Mouse (Mus musculus) midbrain, embryonic 10.5 days (tissue): ENCODE results near the gene Golga5. TPM values are rescaled to one million over a fixed set of nuclear protein-coding genes. Genes with fewer than 3 reads are reported as not detected.

ENCODE experiments used
- DNase-seq: peaks from one replicate; pipeline ENCODE4 v3.0.0-alpha.2; 2017; ENCODE audit warnings: low spot score
- H3K27ac ChIP-seq: fragments of 300-500 bp; sonication (generic); replicated peaks from 2 replicates; pipeline ENCODE4 v1.5.1; 2016; ENCODE audit warnings: mild to moderate bottlenecking
- H3K27me3 ChIP-seq: fragments of 300-500 bp; sonication (generic); 2 replicates; pipeline ENCODE4 v1.6.1; 2016; ENCODE audit warnings: low read depth, mild to moderate bottlenecking; ENCODE audit not compliant: poor library complexity, severe bottlenecking
- H3K36me3 ChIP-seq: fragments of 300-500 bp; sonication (generic); 2 replicates; pipeline ENCODE4 v1.6.1; 2016; ENCODE audit warnings: mild to moderate bottlenecking, moderate library complexity
- H3K4me1 ChIP-seq: fragments of 300-500 bp; sonication (generic); 2 replicates; pipeline ENCODE4 v1.6.1; 2016
- H3K4me3 ChIP-seq: fragments of 300-500 bp; sonication (generic); 2 replicates; pipeline ENCODE4 v1.5.1; 2016; ENCODE audit warnings: mild to moderate bottlenecking, moderate library complexity
- H3K9me3 ChIP-seq: fragments of 300-500 bp; sonication (generic); replicated peaks from 2 replicates; pipeline ENCODE4 v1.6.1; 2016; ENCODE audit warnings: mild to moderate bottlenecking
- WGBS: fragments of 180-500 bp; shearing (Covaris S2); methylation state at CpG from one replicate; pipeline ENCODE4 v1.1.7; 2016; 5-methylcytosine and 5-hydroxymethylcytosine counted together
- polyA plus RNA-seq: library from polyadenylated mRNA; unstranded; fragments of >200 nt; fragmentation: Nextera tagmentation; extraction: Ambion mirVana; gene quantifications from 2 replicates; pipeline ENCODE4 v1.2.1, GENCODE M21; 2016

Gene Golga5
- polyA plus RNA-seq, 1 experiment from 2014 or later = 24.6 TPM

- 79% methylated on average over 4 of the region's 4 CpGs for WGBS
- Histone ChIP-seq H3K4me3 (no peak overlapping the region), H3K4me1 (no peaks in the 10 kb centered on the region), H3K36me3 (peaks cover 39% of the 10 kb centered on the region), H3K9me3 (no peaks in the 10 kb centered on the region), H3K27ac (no peak overlapping the region), H3K27me3 (no peaks in the 10 kb centered on the region)
- DNase-seq = no peak
These were observed 30.8 kb downstream of the Golga5 start for GRCm38 (mm10) chr12:102499723-102500122.

GRCm38 (mm10) chr12:102501038-102501437 is 32.1 kb downstream of the Golga5 start:
- no peaks in the 10 kb centered on the region for H3K27me3 ChIP-seq
- DNase-seq = no peak
- H3K4me3 ChIP-seq = no peak overlapping the region
- H3K4me1 ChIP-seq = no peaks in the 10 kb centered on the region
- H3K27ac ChIP-seq = no peak overlapping the region
- H3K9me3 ChIP-seq = no peaks in the 10 kb centered on the region
- H3K36me3 ChIP-seq = peaks cover 26% of the 10 kb centered on the region
- 97% methylated on average over 2 of the region's 2 CpGs for WGBS

- Histone ChIP-seq H3K4me1 (no peaks in the 10 kb centered on the region), H3K4me3 (no peak overlapping the region), H3K9me3 (no peaks in the 10 kb centered on the region), H3K27ac (no peak overlapping the region), H3K27me3 (no peaks in the 10 kb centered on the region), H3K36me3 (peaks cover 17% of the 10 kb centered on the region)
- no peak for DNase-seq
- 90% methylated on average over 8 of the region's 8 CpGs for WGBS
These were observed 33.1 kb downstream of the Golga5 start for GRCm38 (mm10) chr12:102501848-102502595.

GRCm38 (mm10) chr12:102505131-102505713 is 36.3 kb downstream of the Golga5 start:
- H3K36me3 ChIP-seq = no peaks in the 10 kb centered on the region
- no peak overlapping the region for H3K4me3 ChIP-seq
- no peak overlapping the region for H3K27ac ChIP-seq
- H3K4me1 ChIP-seq = no peaks in the 10 kb centered on the region
- DNase-seq = no peak
- no peaks in the 10 kb centered on the region for H3K27me3 ChIP-seq
- WGBS = 77% methylated on average over 9 of the region's 9 CpGs
- no peaks in the 10 kb centered on the region for H3K9me3 ChIP-seq

GRCm38 (mm10) chr12:102505949-102506348 is 37.0 kb downstream of the Golga5 start:
- 92% methylated on average over 7 of the region's 7 CpGs for WGBS
- H3K9me3 ChIP-seq = no peaks in the 10 kb centered on the region
- H3K36me3 ChIP-seq = no peaks in the 10 kb centered on the region
- no peak overlapping the region for H3K27ac ChIP-seq
- no peak overlapping the region for H3K4me3 ChIP-seq
- no peak for DNase-seq
- H3K27me3 ChIP-seq = no peaks in the 10 kb centered on the region
- no peaks in the 10 kb centered on the region for H3K4me1 ChIP-seq

- Histone ChIP-seq H3K36me3 (no peaks in the 10 kb centered on the region), H3K27me3 (no peaks in the 10 kb centered on the region), H3K4me3 (no peak overlapping the region), H3K4me1 (0 out of 2 replicates have a peak, but pooled peaks cover 5% of the 10 kb centered on the region), H3K9me3 (no peaks in the 10 kb centered on the region), H3K27ac (no peak overlapping the region)
- no peak for DNase-seq
- WGBS = 47% methylated on average over 3 of the region's 3 CpGs
These were observed 42.4 kb downstream of the Golga5 start for GRCm38 (mm10) chr12:102511363-102511762.

GRCm38 (mm10) chr12:102514151-102514550 is 45.2 kb downstream of the Golga5 start:
- H3K4me1 ChIP-seq = 0 out of 2 replicates have a peak, but pooled peaks cover 5% of the 10 kb centered on the region
- no peak overlapping the region for H3K27ac ChIP-seq
- no peaks in the 10 kb centered on the region for H3K27me3 ChIP-seq
- no peak for DNase-seq
- H3K4me3 ChIP-seq = no peak overlapping the region
- no peaks in the 10 kb centered on the region for H3K36me3 ChIP-seq
- WGBS = 65% methylated on average over 6 of the region's 6 CpGs
- H3K9me3 ChIP-seq = no peaks in the 10 kb centered on the region

GRCm38 (mm10) chr12:102514751-102515150 is 45.8 kb downstream of the Golga5 start:
- 83% methylated on average over 6 of the region's 6 CpGs for WGBS
- DNase-seq = no peak
- no peaks in the 10 kb centered on the region for H3K27me3 ChIP-seq

GRCm38 (mm10) chr12:102516151-102516550 is 47.2 kb downstream of the Golga5 start:
- no peak for DNase-seq
- Histone ChIP-seq H3K27me3 (no peaks in the 10 kb centered on the region), H3K9me3 (no peaks in the 10 kb centered on the region), H3K4me1 (0 out of 2 replicates have a peak, but pooled peaks cover 5% of the 10 kb centered on the region), H3K27ac (no peak overlapping the region), H3K4me3 (no peak overlapping the region), H3K36me3 (no peaks in the 10 kb centered on the region)
- WGBS = 91% methylated on average over 4 of the region's 4 CpGs

More at GRCm38 (mm10) chr12:102514751-102515150, 45.8 kb downstream of the Golga5 start:
- H3K27ac ChIP-seq = no peak overlapping the region
- H3K36me3 ChIP-seq = no peaks in the 10 kb centered on the region
- 0 out of 2 replicates have a peak, but pooled peaks cover 5% of the 10 kb centered on the region for H3K4me1 ChIP-seq
- H3K9me3 ChIP-seq = no peaks in the 10 kb centered on the region
- no peak overlapping the region for H3K4me3 ChIP-seq

- H3K27ac ChIP-seq = no peak overlapping the region
These were observed 48.7 kb downstream of the Golga5 start for GRCm38 (mm10) chr12:102517647-102518046.

GRCm38 (mm10) chr12:102519929-102520720 is 51.2 kb downstream of the Golga5 start:
- DNase-seq = no peak
- Histone ChIP-seq H3K9me3 (no peaks in the 10 kb centered on the region), H3K4me1 (peaks cover 6% of the 10 kb centered on the region), H3K27me3 (no peaks in the 10 kb centered on the region), H3K27ac (no peak overlapping the region), H3K4me3 (no peak overlapping the region), H3K36me3 (no peaks in the 10 kb centered on the region)
- WGBS = 90% methylated on average over 12 of the region's 12 CpGs

More at GRCm38 (mm10) chr12:102517647-102518046, 48.7 kb downstream of the Golga5 start:
- H3K4me3 ChIP-seq = no peak overlapping the region
- DNase-seq = no peak
- no peaks in the 10 kb centered on the region for H3K36me3 ChIP-seq
- H3K4me1 ChIP-seq = peaks cover 9% of the 10 kb centered on the region
- WGBS = 88% methylated on average over 13 of the region's 13 CpGs
- no peaks in the 10 kb centered on the region for H3K9me3 ChIP-seq
- H3K27me3 ChIP-seq = no peaks in the 10 kb centered on the region

- Histone ChIP-seq H3K4me1 (peaks cover 6% of the 10 kb centered on the region), H3K27me3 (no peaks in the 10 kb centered on the region), H3K36me3 (no peaks in the 10 kb centered on the region), H3K27ac (no peak overlapping the region), H3K9me3 (no peaks in the 10 kb centered on the region), H3K4me3 (no peak overlapping the region)
- DNase-seq = no peak
- 61% methylated on average over 13 of the region's 13 CpGs for WGBS
These were observed 52.9 kb downstream of the Golga5 start for GRCm38 (mm10) chr12:102521777-102522319.
